Mouse (Mus musculus) liver, embryonic 15.5 days (tissue): Measurements from ENCODE around the gene Klrd1. TPM values are rescaled to one million over a fixed set of nuclear protein-coding genes. Genes with fewer than 3 reads are reported as not detected.
A peak's percentile ranks its signal among the peaks of the same experiment; 100 is the strongest.

Experiments used
- ATAC-seq: fragments of 200-750 bp; cut with Nextera tagmentation; 2 replicates; pipeline ENCODE4 v1.8.0; 2017; ENCODE audit warnings: moderate number of reproducible peaks, mild to moderate bottlenecking, moderate library complexity; ENCODE audit not compliant: insufficient read depth
- H3K27ac ChIP-seq: fragments of 300-500 bp; sonication (generic); replicated peaks from 2 replicates; pipeline ENCODE4 v1.5.1; 2015; ENCODE audit warnings: mild to moderate bottlenecking, inconsistent platforms
- H3K27me3 ChIP-seq: fragments of 300-500 bp; sonication (generic); 2 replicates; pipeline ENCODE4 v1.6.1; 2015; ENCODE audit warnings: mild to moderate bottlenecking, inconsistent platforms
- H3K36me3 ChIP-seq: fragments of 300-500 bp; sonication (generic); replicated peaks from 2 replicates; pipeline ENCODE4 v1.6.1; 2015; ENCODE audit warnings: moderate library complexity, mild to moderate bottlenecking, inconsistent platforms
- H3K4me1 ChIP-seq: fragments of 300-500 bp; sonication (generic); replicated peaks from 2 replicates; pipeline ENCODE4 v1.6.1; 2015; ENCODE audit warnings: inconsistent platforms
- H3K4me2 ChIP-seq: fragments of 300-500 bp; sonication (generic); 2 replicates; pipeline ENCODE4 v1.6.1; 2015; ENCODE audit warnings: moderate library complexity, mild to moderate bottlenecking, inconsistent platforms
- H3K4me3 ChIP-seq: fragments of 300-500 bp; sonication (generic); replicated peaks from 2 replicates; pipeline ENCODE4 v1.5.1; 2015; ENCODE audit warnings: mild to moderate bottlenecking, inconsistent platforms
- H3K9ac ChIP-seq: fragments of 300-500 bp; sonication (generic); 2 replicates; pipeline ENCODE4 v1.6.1; 2015; ENCODE audit warnings: moderate library complexity, mild to moderate bottlenecking, inconsistent platforms
- H3K9me3 ChIP-seq: fragments of 300-500 bp; sonication (generic); replicated peaks from 2 replicates; pipeline ENCODE4 v1.6.1; 2016; ENCODE audit warnings: inconsistent platforms
- WGBS: fragments of 180-500 bp; shearing (Covaris S2); methylation state at CpG from one replicate; pipeline ENCODE4 v1.1.7; 2015; ENCODE audit warnings: mixed read lengths; ENCODE audit not compliant: insufficient replicate concordance; 5-methylcytosine and 5-hydroxymethylcytosine counted together
- polyA plus RNA-seq: library from polyadenylated mRNA; unstranded; fragments of >200 nt; fragmentation: Nextera tagmentation; extraction: Ambion mirVana; gene quantifications from 2 replicates; pipeline ENCODE4 v1.2.1, GENCODE M21; 2015

The Klrd1 gene
- polyA plus RNA-seq = 0.70 and 0.76 TPM in 2 replicates

DNA sequence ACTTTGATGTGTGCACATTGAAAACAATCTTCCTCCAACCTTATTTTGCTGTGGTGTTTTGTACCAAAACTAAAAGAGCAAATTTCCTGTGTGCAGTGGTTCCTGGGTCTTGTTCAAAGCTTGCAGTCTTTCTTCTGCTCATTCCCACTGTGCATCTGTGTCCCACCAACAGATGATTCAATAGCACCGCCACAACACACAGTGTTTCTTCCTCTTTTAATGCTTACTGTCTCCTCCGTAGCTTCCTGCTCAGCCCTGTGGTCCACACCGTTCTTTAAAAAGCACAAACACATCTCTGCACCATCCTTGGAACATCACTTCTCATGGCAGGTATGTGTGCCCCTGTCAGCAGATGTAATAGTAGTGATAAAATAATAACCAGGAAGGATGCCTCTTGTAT, at the start of gene Klrd1:
TSS of gene Klrd1 (plus strand) at position 275 of the 400 bp plus-strand sequence.
- WGBS = 10% methylated on average over 3 of the region's 3 CpGs
- H3K4me2 ChIP-seq = no peak within 1 kb of the TSS
- no peaks in the 10 kb centered on the region for H3K9me3 ChIP-seq
- no peaks in the 10 kb centered on the region for H3K27me3 ChIP-seq
- H3K36me3 ChIP-seq = no peaks in the 10 kb centered on the region
- ATAC-seq = no peak
- no peak within 1 kb of the TSS for H3K4me3 ChIP-seq
- no peak within 1 kb of the TSS for H3K9ac ChIP-seq
- H3K27ac ChIP-seq = no peak within 1 kb of the TSS
- no peaks in the 10 kb centered on the region for H3K4me1 ChIP-seq

DNA sequence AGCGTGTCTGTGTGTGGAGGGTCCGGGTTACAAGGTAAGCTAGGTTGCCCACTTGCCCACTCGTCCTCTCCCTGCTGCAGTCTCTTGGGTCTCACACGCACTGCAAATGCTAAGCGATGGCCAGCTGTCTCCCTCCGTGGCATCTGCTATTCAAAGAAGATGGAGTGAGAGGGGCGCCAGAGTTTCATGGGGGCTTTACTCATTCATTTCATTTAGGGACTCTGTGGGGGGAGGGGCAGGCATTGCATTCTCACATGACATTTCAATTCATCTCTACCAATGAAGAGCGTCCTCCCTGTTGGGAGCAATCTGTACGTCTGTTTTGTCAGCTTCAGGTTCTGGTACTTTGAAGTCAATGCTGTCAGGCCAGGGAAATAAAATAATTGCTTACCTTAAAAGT, 49.7 kb upstream of the Klrd1 start:
- no peaks in the 10 kb centered on the region for H3K9me3 ChIP-seq
- H3K4me3 ChIP-seq = no peak overlapping the region
- H3K27ac ChIP-seq = no peak overlapping the region
- H3K27me3 ChIP-seq = no peaks in the 10 kb centered on the region
- no peaks in the 10 kb centered on the region for H3K4me1 ChIP-seq
- no peak overlapping the region for H3K4me2 ChIP-seq
- 83% methylated on average over 9 of the region's 9 CpGs for WGBS
- ATAC-seq = no peak
- peaks cover 54% of the 10 kb centered on the region for H3K36me3 ChIP-seq
- H3K9ac ChIP-seq = no peak overlapping the region

DNA sequence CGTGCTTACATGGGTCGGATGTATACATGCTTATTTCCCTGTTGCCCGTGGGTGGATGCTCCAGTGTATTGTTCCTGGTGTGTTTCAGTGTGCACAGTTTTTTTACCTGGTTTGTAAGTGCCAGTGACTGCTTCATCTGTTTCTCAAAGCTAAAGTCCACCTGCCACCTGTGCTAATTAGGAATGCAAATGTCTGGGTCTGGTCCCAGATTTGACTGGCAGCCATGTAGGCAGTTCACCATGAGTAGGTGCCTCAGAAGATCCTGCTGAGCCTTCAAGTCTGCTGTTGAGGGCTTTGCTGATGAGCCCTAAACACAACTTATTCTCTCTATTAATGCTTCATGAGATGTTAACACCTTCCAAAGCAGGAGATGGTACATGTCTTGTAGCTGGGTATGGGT, 49.0 kb upstream of the Klrd1 start:
- H3K9me3 ChIP-seq = no peaks in the 10 kb centered on the region
- H3K27ac ChIP-seq = no peak overlapping the region
- H3K4me3 ChIP-seq = no peak overlapping the region
- WGBS = 81% methylated on average over 3 of the region's 3 CpGs
- no peak overlapping the region for H3K9ac ChIP-seq
- H3K4me1 ChIP-seq = no peaks in the 10 kb centered on the region
- H3K36me3 ChIP-seq = peaks cover 50% of the 10 kb centered on the region
- no peak overlapping the region for H3K4me2 ChIP-seq
- H3K27me3 ChIP-seq = no peaks in the 10 kb centered on the region
- no peak for ATAC-seq

DNA sequence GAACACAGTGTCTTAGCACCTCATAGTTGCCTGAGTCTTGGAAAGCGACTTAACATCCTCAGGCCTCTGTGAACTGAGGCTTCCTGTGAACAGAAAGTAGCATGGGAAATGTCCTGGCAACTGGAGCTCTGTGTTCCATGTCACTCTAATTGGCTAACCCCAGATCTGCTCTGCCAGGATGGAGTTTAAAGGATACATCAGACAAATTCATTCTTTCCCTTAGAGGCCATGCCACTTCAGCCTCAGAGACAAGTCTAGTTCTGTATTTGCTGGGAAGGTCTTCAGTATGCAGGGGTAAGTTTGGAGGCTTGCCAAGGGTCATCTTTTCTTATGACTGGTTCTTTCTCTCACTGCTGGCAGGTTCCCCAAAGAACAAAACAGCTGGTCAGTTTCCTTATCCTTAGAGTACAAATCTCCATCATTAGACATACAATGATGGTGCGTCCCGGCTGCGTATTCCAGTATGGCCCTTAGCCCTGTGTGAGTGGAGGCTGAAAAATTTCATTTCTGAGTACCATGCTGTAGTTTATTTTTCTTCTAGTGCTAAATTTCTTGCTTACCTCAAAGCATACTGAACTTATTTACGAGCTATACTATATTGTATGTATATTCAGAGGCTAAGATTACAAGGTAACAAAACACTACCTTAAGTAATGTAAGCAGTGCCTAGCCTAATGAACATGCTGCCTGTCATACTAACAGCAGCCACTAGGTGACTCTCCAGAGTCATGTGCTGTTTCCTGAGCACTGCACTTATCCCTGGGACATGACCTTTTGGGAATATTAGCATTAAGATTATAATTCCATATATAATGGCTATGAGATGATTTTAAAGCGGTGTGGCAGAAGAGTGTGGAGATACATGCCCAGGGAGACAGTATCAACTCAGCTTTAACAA, 47.6 kb upstream of the Klrd1 start:
- WGBS = 60% methylated on average over 6 of the region's 6 CpGs
- no peak for ATAC-seq
- H3K4me2 ChIP-seq = no peak overlapping the region
- no peak overlapping the region for H3K27ac ChIP-seq
- peaks cover 37% of the 10 kb centered on the region for H3K36me3 ChIP-seq
- no peaks in the 10 kb centered on the region for H3K9me3 ChIP-seq
- no peak overlapping the region for H3K4me3 ChIP-seq
- H3K4me1 ChIP-seq = 0 out of 2 replicates have a peak, but pooled peaks cover 2% of the 10 kb centered on the region
- no peaks in the 10 kb centered on the region for H3K27me3 ChIP-seq
- H3K9ac ChIP-seq = no peak overlapping the region

DNA sequence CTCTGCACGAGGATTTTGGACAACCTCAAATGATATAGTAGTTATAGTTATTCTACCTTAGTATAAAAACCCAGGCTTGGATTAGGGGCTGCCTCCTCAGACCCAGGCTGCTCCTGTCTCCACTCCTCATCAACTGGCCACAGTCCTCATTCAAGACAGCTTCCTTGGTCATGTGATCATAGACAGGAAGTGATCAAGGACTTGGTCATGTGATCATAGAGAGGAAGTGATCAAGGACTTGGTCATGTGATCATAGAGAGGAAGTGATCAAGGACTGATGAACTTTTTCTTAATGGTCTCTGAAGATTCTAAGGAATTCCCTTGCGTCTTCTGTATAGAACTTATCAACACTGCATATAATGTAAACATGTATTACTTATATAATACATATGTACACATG, 44.3 kb upstream of the Klrd1 start:
- H3K36me3 ChIP-seq = peaks cover 5% of the 10 kb centered on the region; the same call in 1 of the 2 replicates
- no peaks in the 10 kb centered on the region for H3K9me3 ChIP-seq
- no peak for ATAC-seq
- WGBS = 71% methylated on average over 2 of the region's 2 CpGs
- 0 out of 2 replicates have a peak, but pooled peaks cover 2% of the 10 kb centered on the region for H3K4me1 ChIP-seq
- H3K27ac ChIP-seq = no peak overlapping the region
- no peak overlapping the region for H3K4me2 ChIP-seq
- H3K27me3 ChIP-seq = no peaks in the 10 kb centered on the region
- no peak overlapping the region for H3K9ac ChIP-seq
- H3K4me3 ChIP-seq = no peak overlapping the region

DNA sequence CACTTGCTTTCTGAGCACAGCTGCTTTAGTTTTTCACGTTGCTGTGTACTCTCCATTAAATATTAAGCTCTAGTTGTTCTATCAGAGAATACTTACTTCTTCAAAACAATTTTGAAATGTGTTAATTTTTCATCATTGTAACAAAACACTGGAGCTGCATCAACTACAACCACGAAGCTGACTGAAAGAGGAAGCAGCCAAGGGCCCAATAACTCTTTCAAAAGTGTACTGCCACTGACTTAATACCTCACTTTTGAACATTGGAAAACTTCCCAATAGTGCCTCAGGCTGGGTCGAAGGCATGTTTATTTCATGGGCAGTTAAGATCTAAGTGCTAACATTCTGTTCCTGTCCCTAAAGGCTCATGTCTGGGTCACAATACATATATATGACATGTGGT, 43.6 kb upstream of the Klrd1 start:
- WGBS = 32% methylated on average over 3 of the region's 3 CpGs
- H3K36me3 ChIP-seq = no peaks in the 10 kb centered on the region
- no peak for ATAC-seq

DNA sequence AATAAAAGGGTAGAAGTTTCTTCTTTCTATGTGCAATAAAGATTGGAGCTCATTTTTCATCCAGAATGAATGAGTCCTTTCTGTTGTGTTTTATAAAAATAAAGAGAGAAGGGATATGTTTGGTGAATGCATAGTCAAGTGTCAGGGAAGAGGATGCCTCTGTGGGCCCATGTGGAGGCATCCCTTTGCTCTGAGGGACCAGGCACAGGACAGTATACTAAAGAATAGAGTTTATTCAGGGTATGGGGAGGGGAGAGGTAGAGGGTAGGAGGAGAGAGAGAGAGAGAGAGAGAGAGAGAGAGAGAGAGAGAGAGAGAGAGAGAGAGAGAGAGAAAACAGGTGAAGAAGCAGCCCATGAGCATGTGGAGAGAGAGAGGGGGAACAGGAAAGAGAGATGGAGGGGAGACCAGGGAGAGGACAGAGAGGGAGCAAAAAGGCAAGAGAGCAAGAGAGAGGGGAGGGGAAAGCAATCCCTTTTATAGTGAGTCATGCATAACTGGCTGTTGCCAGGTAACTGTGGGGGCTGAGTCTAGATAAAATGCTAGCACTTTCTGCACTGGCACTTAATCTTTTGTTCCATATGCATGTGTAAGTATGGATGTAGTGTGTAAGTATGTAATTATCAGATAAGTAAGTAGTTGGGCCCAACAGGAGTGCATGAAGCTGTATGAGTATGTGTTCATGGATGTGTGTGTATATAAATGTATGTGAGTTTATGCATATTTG, 34.1 kb upstream of the Klrd1 start:
- no peak overlapping the region for H3K27ac ChIP-seq
- peak; percentile 84 for ATAC-seq
- no peak overlapping the region for H3K9ac ChIP-seq
- H3K4me1 ChIP-seq = peaks cover 21% of the 10 kb centered on the region
- H3K27me3 ChIP-seq = no peaks in the 10 kb centered on the region
- H3K36me3 ChIP-seq = no peaks in the 10 kb centered on the region
- H3K4me2 ChIP-seq = no peak overlapping the region; the same call in 1 of the 2 replicates
- H3K4me3 ChIP-seq = no peak overlapping the region
- H3K9me3 ChIP-seq = no peaks in the 10 kb centered on the region

More for the DNA sequence above, 43.6 kb upstream of the Klrd1 start:
- no peak overlapping the region for H3K9ac ChIP-seq
- H3K9me3 ChIP-seq = no peaks in the 10 kb centered on the region
- H3K27me3 ChIP-seq = no peaks in the 10 kb centered on the region
- 0 out of 2 replicates have a peak, but pooled peaks cover 2% of the 10 kb centered on the region for H3K4me1 ChIP-seq
- no peak overlapping the region for H3K4me3 ChIP-seq
- no peak overlapping the region for H3K27ac ChIP-seq
- H3K4me2 ChIP-seq = no peak overlapping the region

DNA sequence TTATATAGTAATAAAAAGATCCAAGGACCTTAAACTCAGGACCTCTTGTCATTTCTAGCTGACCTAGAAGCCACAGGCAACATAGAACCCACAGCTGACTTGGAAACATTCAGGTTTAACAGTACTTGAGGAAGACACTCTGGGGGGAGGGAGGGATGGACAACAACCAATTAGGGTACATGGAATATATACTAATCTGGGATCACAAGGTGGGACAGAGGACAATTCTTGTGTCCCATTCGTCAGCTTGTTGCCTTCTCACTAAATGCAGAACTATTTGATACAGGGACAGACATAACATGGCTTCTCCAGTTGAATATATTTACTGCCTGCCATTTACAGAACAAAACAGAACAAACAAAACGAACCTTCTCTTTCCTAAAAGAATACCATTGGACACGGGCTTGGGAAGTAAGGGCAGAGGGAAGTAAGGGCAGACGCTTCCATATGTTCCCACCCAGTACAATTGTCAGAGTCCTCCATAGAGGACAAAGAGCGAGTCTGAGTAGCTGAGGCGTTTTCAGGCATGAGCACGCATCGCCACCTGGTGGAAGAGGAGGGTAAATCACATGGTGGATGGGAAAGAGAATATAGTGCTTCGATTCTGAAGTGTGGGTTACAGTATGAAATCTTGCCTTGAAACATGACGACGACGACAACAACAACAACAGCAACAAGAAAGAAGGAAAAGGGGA, 32.5 kb upstream of the Klrd1 start:
- Histone ChIP-seq H3K9me3 (no peaks in the 10 kb centered on the region), H3K4me3 (no peak overlapping the region), H3K36me3 (no peaks in the 10 kb centered on the region), H3K27me3 (no peaks in the 10 kb centered on the region), H3K9ac (no peak overlapping the region), H3K27ac (no peak overlapping the region), H3K4me2 (no peak overlapping the region), H3K4me1 (peaks cover 21% of the 10 kb centered on the region)
- peak; percentile 44; the same call in 1 of the 2 replicates for ATAC-seq
- 6% methylated on average over 12 of the region's 12 CpGs for WGBS

DNA sequence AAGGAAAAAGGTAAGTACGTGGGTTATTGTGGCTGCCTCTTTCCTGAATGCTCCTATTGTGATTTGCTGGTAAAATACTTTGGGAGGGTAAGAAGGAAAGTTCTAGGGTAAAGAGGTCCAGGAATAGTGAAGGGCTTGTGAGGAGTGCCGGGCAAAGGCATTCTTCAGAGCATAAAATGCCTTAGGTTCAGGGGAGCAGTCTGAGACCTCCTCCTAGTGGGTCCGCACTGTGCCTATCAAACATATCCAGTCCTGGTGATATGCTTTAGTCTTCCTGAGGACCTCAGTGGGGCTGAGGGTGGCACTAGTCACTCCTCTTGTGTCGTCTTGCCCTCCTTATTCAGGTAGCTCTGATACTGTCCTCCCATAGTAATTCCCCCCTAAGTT, 31.9 kb upstream of the Klrd1 start:
- no peak overlapping the region for H3K4me3 ChIP-seq
- WGBS = 41% methylated on average over 4 of the region's 4 CpGs
- no peaks in the 10 kb centered on the region for H3K9me3 ChIP-seq
- H3K27me3 ChIP-seq = no peaks in the 10 kb centered on the region
- H3K4me1 ChIP-seq = peaks cover 21% of the 10 kb centered on the region
- ATAC-seq = no peak
- no peaks in the 10 kb centered on the region for H3K36me3 ChIP-seq
- no peak overlapping the region for H3K9ac ChIP-seq
- H3K4me2 ChIP-seq = no peak overlapping the region
- H3K27ac ChIP-seq = no peak overlapping the region

DNA sequence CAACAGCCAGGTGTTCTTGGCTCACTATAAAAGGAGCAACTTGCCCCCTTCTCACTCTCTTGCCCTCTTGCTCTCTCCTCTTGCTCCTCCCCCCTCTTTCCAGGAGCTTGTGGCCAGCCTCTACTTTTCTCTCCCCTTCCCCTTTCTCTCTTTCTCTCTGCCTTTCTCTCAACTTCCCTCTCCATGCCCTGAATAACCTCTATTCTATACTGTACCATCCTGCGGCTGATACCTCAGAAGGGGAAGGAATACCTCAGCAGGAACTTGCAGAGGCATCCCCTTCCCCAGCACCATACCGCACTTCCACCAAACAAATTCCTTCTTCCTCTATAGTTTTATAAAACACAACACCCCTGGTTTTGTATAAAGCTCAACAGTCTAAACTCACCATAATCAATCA, 26.3 kb upstream of the Klrd1 start:
- Histone ChIP-seq H3K27me3 (no peaks in the 10 kb centered on the region), H3K36me3 (no peaks in the 10 kb centered on the region), H3K9me3 (no peaks in the 10 kb centered on the region), H3K27ac (no peak overlapping the region), H3K9ac (no peak overlapping the region), H3K4me3 (no peak overlapping the region), H3K4me1 (no peaks in the 10 kb centered on the region), H3K4me2 (no peak overlapping the region)
- ATAC-seq = no peak
- WGBS = 20% methylated on average over 2 of the region's 2 CpGs

DNA sequence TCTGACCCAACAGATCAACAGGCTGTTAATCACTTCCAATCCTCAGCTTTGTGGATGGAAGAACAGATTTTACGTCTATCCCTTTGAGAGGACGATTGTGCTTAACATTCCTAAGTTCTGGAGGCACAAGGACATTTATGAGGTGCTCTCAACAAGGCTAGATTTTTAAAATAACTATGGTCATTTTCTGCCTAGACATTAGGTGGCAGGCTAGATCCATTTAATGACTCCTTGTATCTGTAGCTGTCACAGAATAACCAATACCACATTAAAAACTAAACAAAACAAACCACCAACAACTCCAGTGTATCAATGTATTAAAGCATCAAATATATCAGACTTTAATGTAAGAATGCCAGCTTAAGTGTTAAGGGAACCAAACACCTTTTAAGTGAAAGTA, 16.3 kb upstream of the Klrd1 start:
- 18% methylated on average over 2 of the region's 2 CpGs for WGBS
- H3K9me3 ChIP-seq = no peaks in the 10 kb centered on the region
- no peak overlapping the region for H3K4me3 ChIP-seq

More for the DNA sequence above, 16.3 kb upstream of the Klrd1 start:
- no peak for ATAC-seq
- Histone ChIP-seq H3K36me3 (no peaks in the 10 kb centered on the region), H3K9ac (no peak overlapping the region), H3K4me2 (no peak overlapping the region), H3K27me3 (no peaks in the 10 kb centered on the region), H3K4me1 (no peaks in the 10 kb centered on the region), H3K27ac (no peak overlapping the region)
